Mouse (Mus musculus) lung, embryonic 14.5 days (tissue): ENCODE data around the gene Oxct2b. TPM values are rescaled to one million over a fixed set of nuclear protein-coding genes. Genes with fewer than 3 reads are reported as not detected.

Source experiments
- ATAC-seq: fragments of 200-750 bp; cut with Nextera tagmentation; 2 replicates; pipeline ENCODE4 v1.8.0; 2017; ENCODE audit warnings: mild to moderate bottlenecking, moderate TSS enrichment, moderate library complexity; ENCODE audit not compliant: insufficient read depth
- DNase-seq: peaks from one replicate; pipeline ENCODE4 v3.0.0-alpha.2; 2015
- H3K27ac ChIP-seq: fragments of 300-500 bp; sonication (generic); 2 replicates; pipeline ENCODE4 v1.5.1; 2014; ENCODE audit warnings: low read depth, mild to moderate bottlenecking, moderate library complexity
- H3K27me3 ChIP-seq: fragments of 300-500 bp; sonication (generic); 2 replicates; pipeline ENCODE4 v1.6.1; 2014; ENCODE audit warnings: low read length, control low read depth; ENCODE audit not compliant: insufficient read depth
- H3K36me3 ChIP-seq: fragments of 300-500 bp; sonication (generic); 2 replicates; pipeline ENCODE4 v1.6.1; 2014; ENCODE audit warnings: control low read depth; ENCODE audit not compliant: insufficient read depth
- H3K4me1 ChIP-seq: fragments of 300-500 bp; sonication (generic); 2 replicates; pipeline ENCODE4 v1.6.1; 2014; ENCODE audit warnings: antibody characterized with exemption, control low read depth; ENCODE audit not compliant: insufficient read depth
- H3K4me2 ChIP-seq: fragments of 300-500 bp; sonication (generic); 2 replicates; pipeline ENCODE4 v1.6.1; 2014; ENCODE audit warnings: mild to moderate bottlenecking
- H3K4me3 ChIP-seq: fragments of 300-500 bp; sonication (generic); 2 replicates; pipeline ENCODE4 v1.5.1; 2014; ENCODE audit warnings: low read depth, low read length
- H3K9ac ChIP-seq: fragments of 300-500 bp; sonication (generic); 2 replicates; pipeline ENCODE4 v1.6.1; 2014
- H3K9me3 ChIP-seq: fragments of 300-500 bp; sonication (generic); 2 replicates; pipeline ENCODE4 v1.6.1; 2016; ENCODE audit warnings: low read depth, low read length, control low read depth
- CTCF ChIP-seq: IDR thresholded peaks from 2 replicates; pipeline ENCODE4 v1.5.1; 2016; ENCODE audit warnings: antibody characterized with exemption, low read depth
- WGBS: fragments of 180-500 bp; shearing (Covaris S2); extraction: QIAGEN DNeasy Blood & Tissue Kit; methylation state at CpG from one replicate; pipeline ENCODE4 v1.1.7; 2014; 5-methylcytosine and 5-hydroxymethylcytosine counted together
- polyA plus RNA-seq: library from polyadenylated mRNA; unstranded; fragments of >200 nt; fragmentation: Nextera tagmentation; extraction: Ambion mirVana; gene quantifications from 2 replicates; pipeline ENCODE4 v1.2.1, GENCODE M21; 2014

Gene Oxct2b
- polyA plus RNA-seq, 1 experiment from 2014 or later, result not detected

GRCm38 (mm10) chr4:123083323-123083902, 32.7 kb upstream of the Oxct2b start:
- Histone ChIP-seq H3K9me3 (no peaks in the 10 kb centered on the region), H3K4me3 (no peak overlapping the region), H3K4me2 (no peak overlapping the region), H3K36me3 (no peaks in the 10 kb centered on the region), H3K27ac (no peak overlapping the region), H3K4me1 (no peaks in the 10 kb centered on the region), H3K27me3 (no peaks in the 10 kb centered on the region), H3K9ac (no peak overlapping the region)
- no peak for ATAC-seq
- DNase-seq, result no peak
- 58% methylated on average over 13 of the region's 13 CpGs for WGBS
- TF ChIP-seq CTCF, result no peak

- H3K36me3 ChIP-seq, result no peaks in the 10 kb centered on the region
- TF ChIP-seq CTCF, result no peak
- no peaks in the 10 kb centered on the region for H3K9me3 ChIP-seq
- 65% methylated on average over 2 of the region's 2 CpGs for WGBS
- H3K4me2 ChIP-seq, result no peak overlapping the region
- no peak overlapping the region for H3K9ac ChIP-seq
- no peak for ATAC-seq
- H3K4me3 ChIP-seq, result no peak overlapping the region
- H3K4me1 ChIP-seq, result no peaks in the 10 kb centered on the region
- no peak for DNase-seq
- no peak overlapping the region for H3K27ac ChIP-seq
- no peaks in the 10 kb centered on the region for H3K27me3 ChIP-seq
Measured at GRCm38 (mm10) chr4:123085290-123085689, 30.8 kb upstream of the Oxct2b start.

GRCm38 (mm10) chr4:123086381-123086780, 29.7 kb upstream of the Oxct2b start:
- Histone ChIP-seq H3K27me3 (no peaks in the 10 kb centered on the region), H3K4me2 (no peak overlapping the region), H3K9ac (no peak overlapping the region), H3K27ac (no peak overlapping the region), H3K4me1 (no peaks in the 10 kb centered on the region), H3K36me3 (no peaks in the 10 kb centered on the region), H3K9me3 (no peaks in the 10 kb centered on the region), H3K4me3 (no peak overlapping the region)
- 81% methylated on average over 4 of the region's 4 CpGs for WGBS
- no peak for ATAC-seq
- no peak for DNase-seq
- TF ChIP-seq CTCF, result peak; percentile 21; the same call in 1 of the 2 replicates

- DNase-seq, result no peak
- Histone ChIP-seq H3K9me3 (no peaks in the 10 kb centered on the region), H3K4me1 (no peaks in the 10 kb centered on the region), H3K4me2 (peak overlapping the region; percentile 42), H3K9ac (no peak overlapping the region), H3K4me3 (no peak overlapping the region), H3K27me3 (no peaks in the 10 kb centered on the region), H3K27ac (no peak overlapping the region), H3K36me3 (no peaks in the 10 kb centered on the region)
- WGBS, result 60% methylated on average over 5 of the region's 5 CpGs
- no peak for TF ChIP-seq CTCF
- no peak for ATAC-seq
Measured at GRCm38 (mm10) chr4:123092621-123093020, 23.4 kb upstream of the Oxct2b start.

- DNase-seq (peak; percentile 73), ATAC-seq (peak; percentile 97)
- 34% methylated on average over 17 of the region's 17 CpGs for WGBS
- Histone ChIP-seq H3K4me1 (no peaks in the 10 kb centered on the region), H3K9me3 (no peaks in the 10 kb centered on the region), H3K4me2 (peak overlapping the region; percentile 42), H3K4me3 (no peak overlapping the region; the same call in 1 of the 2 replicates), H3K27me3 (no peaks in the 10 kb centered on the region), H3K9ac (no peak overlapping the region), H3K27ac (peak overlapping the region; percentile 39), H3K36me3 (no peaks in the 10 kb centered on the region)
- TF ChIP-seq CTCF, result no peak
Measured at GRCm38 (mm10) chr4:123093064-123093776, 22.8 kb upstream of the Oxct2b start.

- peak overlapping the region; percentile 42; the same call in 1 of the 2 replicates for H3K4me2 ChIP-seq
- H3K9ac ChIP-seq, result no peak overlapping the region
- no peaks in the 10 kb centered on the region for H3K4me1 ChIP-seq
- ATAC-seq (peak; percentile 57; the same call in 1 of the 2 replicates), DNase-seq (no peak)
- WGBS, result 39% methylated on average over 9 of the region's 9 CpGs
- no peak overlapping the region for H3K4me3 ChIP-seq
- no peak for TF ChIP-seq CTCF
- no peaks in the 10 kb centered on the region for H3K27me3 ChIP-seq
- H3K36me3 ChIP-seq, result no peaks in the 10 kb centered on the region
- H3K9me3 ChIP-seq, result no peaks in the 10 kb centered on the region
- H3K27ac ChIP-seq, result no peak overlapping the region
Measured at GRCm38 (mm10) chr4:123093869-123094268, 22.2 kb upstream of the Oxct2b start.

- Histone ChIP-seq H3K4me3 (peak within 1 kb of the TSS; percentile 32), H3K36me3 (no peaks in the 10 kb centered on the region), H3K4me2 (peak within 1 kb of the TSS; percentile 54), H3K27ac (no peak within 1 kb of the TSS), H3K4me1 (no peaks in the 10 kb centered on the region), H3K9ac (no peak within 1 kb of the TSS), H3K9me3 (no peaks in the 10 kb centered on the region), H3K27me3 (peaks cover 22% of the 10 kb centered on the region)
- WGBS, result 4% methylated on average over 75 of the region's 75 CpGs
- TF ChIP-seq CTCF, result no peak
- peak; percentile 19 for DNase-seq
- ATAC-seq, result peak; percentile 70
Measured at GRCm38 (mm10) chr4:123104651-123105450, 11.2 kb upstream of the Oxct2b start, which contains the start of gene Bmp8b. Bmp8b (plus strand) TSS chr4:123105165.
